Mouse (Mus musculus) cerebellum, postnatal 36 days (tissue): Measurements from ENCODE around the gene Olfr128.
"Not testable (repeated sequence)": the region's sequence is repeated elsewhere in the genome, so short reads cannot be mapped to it uniquely, and the experiment has no call there.

Experiments
- DNase-seq, 2 experiments: peaks; one replicate each; pipeline ENCODE4 v3.0.0; 2021 to 2022; ENCODE audit warnings: mixed read lengths in 2 of 2

Olfr128 gene

DNA sequence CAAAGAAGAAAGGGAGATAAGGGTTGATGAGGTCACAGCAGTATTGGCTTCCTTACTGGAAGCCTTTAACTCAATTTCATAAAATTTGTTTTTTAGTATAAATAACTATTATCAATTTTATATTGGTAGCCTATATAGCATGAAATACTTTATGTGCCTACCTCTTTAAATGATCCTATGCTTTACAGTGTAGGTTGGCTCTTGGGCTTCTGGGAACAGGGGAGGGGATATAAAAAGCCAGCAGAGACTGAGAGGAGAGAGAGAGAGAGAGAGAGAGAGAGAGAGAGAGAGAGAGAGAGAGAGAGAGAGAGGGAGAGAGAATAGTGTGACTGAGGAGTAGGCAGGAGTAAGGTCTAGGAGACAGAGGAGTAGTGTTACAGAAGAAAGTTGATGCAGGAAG, at the start of gene Olfr128:
Olfr128 (plus strand) TSS at position 301 of the 400 bp plus-strand sequence.
- no peak for DNase-seq

DNA sequence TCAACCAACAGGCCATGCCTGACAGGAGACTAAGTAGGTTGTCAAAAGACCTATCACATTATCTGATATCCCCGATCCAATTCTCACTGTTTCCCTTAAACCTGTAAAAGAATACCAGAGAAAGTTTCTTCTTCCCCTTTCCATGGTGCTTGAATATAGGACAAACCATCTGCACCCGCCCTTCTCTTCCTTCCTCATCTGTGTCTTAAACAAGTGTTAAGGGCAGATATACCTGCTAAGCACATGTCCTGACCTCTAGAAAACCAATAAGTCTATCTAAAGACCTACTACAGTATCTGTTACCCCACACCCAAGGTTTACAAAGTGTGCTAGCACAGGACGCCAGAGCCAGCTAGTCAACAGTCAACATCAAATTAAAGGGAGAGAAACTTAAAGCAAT, 46.5 kb upstream of the Olfr128 start:
- DNase-seq = no peak

DNA sequence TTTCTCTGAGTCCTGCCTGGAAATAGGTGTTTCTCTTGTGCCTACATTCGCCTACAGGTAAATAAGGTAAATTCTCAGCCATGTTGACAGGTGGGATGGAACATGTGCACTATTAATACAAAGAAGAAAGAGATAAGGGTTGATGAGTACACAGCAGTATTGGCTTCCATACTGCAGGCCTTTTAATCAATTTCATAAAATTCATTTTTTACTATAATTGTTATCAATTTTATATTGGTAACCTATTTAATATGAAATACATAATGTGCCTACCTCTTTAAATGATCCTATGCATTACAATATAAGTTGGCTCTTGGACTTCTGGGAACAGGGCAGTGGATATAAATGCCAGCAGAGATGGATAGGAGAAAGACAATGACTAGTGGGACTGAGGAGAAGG, 20.2 kb upstream of the Olfr128 start, which contains the start of gene Olfr127:
Olfr127 (plus strand) TSS at position 301 of the 400 bp plus-strand sequence.
- no peak for DNase-seq

DNA sequence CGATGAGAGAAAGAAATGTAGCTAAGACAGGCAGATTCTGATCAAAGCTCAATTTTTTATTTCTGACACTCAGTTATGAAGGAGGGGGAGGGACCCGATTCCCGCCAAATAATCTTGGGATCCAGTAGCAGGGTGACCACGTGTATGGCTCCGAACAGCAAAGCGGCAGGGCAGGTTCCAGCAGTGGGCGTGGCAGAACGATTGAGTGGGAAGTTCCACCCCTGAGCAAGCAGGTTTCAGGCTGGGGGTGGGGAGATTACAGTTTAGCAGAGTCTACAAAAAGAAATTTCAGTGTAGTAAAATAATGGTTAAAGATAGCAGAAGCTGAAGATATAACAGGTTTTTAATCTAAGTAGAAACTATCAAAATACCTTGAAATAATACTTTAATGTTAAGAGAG, 13.5 kb upstream of the Olfr128 start:
- not testable (repeated sequence) for DNase-seq

DNA sequence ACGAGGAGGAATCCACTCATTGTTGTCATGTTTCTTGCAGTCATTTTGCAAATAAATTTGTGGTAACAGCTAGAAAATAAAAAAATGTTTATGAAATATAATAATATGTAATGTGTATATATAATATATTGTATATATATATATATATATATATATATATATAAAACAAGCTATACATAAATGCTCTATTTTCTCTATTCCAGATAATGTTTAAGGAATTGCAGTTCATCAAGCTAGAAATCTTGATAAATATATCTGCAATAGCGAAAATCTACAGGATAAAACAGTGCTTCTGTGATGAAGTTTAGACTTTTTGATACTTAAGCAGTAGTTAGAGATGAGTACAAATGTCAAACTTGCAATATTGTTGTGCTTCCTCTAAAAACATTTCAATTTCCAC, 32.6 kb downstream of the Olfr128 start, which contains the start of gene Olfr761:
Olfr761 (minus strand) TSS at position 101 of the 400 bp plus-strand sequence.
- DNase-seq = no peak

DNA sequence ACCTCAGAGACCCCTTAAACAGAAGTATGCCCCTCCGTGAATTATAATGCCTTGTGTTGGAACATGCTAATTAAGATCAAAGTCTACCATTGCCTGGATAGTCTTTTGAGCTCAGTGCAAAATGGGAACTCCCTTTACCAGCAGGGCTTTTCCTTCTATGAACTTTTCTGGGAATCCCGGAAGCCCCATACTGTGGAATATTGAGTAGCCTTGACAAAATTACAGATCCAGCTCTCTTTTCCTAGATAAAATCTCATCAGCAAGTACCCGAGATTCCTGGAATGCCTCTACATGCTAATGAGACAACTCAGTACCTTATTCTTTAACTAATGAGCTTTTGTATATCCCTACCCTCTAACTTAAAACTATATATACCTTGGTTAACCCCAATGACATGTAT, 53.2 kb downstream of the Olfr128 start:
- no peak for DNase-seq
